Mouse (Mus musculus) limb, embryonic 14.5 days (tissue): ENCODE measurements around the gene Tmc7. TPM values are rescaled to one million over a fixed set of nuclear protein-coding genes. Genes with fewer than 3 reads are reported as not detected.

Experiments
- ATAC-seq: fragments of 200-750 bp; cut with Nextera tagmentation; 2 replicates; pipeline ENCODE4 v1.8.0; 2017; ENCODE audit warnings: low read depth, moderate number of reproducible peaks, moderate TSS enrichment; ENCODE audit not compliant: low FRiP score
- DNase-seq: peaks from one replicate; pipeline ENCODE4 v3.0.0-alpha.2; 2015; ENCODE audit warnings: low spot score
- H3K27ac ChIP-seq: fragments of 300-500 bp; sonication (generic); replicated peaks from 2 replicates; pipeline ENCODE4 v1.5.1; 2014; ENCODE audit warnings: low read depth, mild to moderate bottlenecking, low read length, moderate library complexity, mixed read lengths
- H3K27me3 ChIP-seq: fragments of 300-500 bp; sonication (generic); 2 replicates; pipeline ENCODE4 v1.6.1; 2014; ENCODE audit warnings: low read length, mixed read lengths; ENCODE audit not compliant: control insufficient read depth, insufficient read depth
- H3K36me3 ChIP-seq: fragments of 300-500 bp; sonication (generic); 2 replicates; pipeline ENCODE4 v1.6.1; 2014; ENCODE audit warnings: mild to moderate bottlenecking, low read length, moderate library complexity, mixed read lengths; ENCODE audit not compliant: control insufficient read depth, insufficient read depth
- H3K4me1 ChIP-seq: fragments of 300-500 bp; sonication (generic); 2 replicates; pipeline ENCODE4 v1.6.1; 2014; ENCODE audit warnings: antibody characterized with exemption, low read length, mixed read lengths; ENCODE audit not compliant: control insufficient read depth, insufficient read depth
- H3K4me2 ChIP-seq: fragments of 300-500 bp; sonication (generic); replicated peaks from 2 replicates; pipeline ENCODE4 v1.6.1; 2014; ENCODE audit warnings: low read depth, mild to moderate bottlenecking, low read length, moderate library complexity; ENCODE audit not compliant: severe bottlenecking
- H3K4me3 ChIP-seq: fragments of 300-500 bp; sonication (generic); replicated peaks from 2 replicates; pipeline ENCODE4 v1.5.1; 2014; ENCODE audit warnings: low read length
- H3K9ac ChIP-seq: fragments of 300-500 bp; sonication (generic); 2 replicates; pipeline ENCODE4 v1.6.1; 2014; ENCODE audit warnings: mild to moderate bottlenecking, low read depth, low read length, moderate library complexity; ENCODE audit not compliant: severe bottlenecking
- H3K9me3 ChIP-seq: fragments of 300-500 bp; sonication (generic); 2 replicates; pipeline ENCODE4 v1.6.1; 2016; ENCODE audit warnings: low read length; ENCODE audit not compliant: control insufficient read depth
- POLR2A ChIP-seq: fragments of 200-500 bp; IDR thresholded peaks from 2 replicates; pipeline ENCODE4 v1.8.0; 2012; ENCODE audit warnings: inconsistent platforms, mild to moderate bottlenecking, moderate library complexity, borderline replicate concordance; ENCODE audit not compliant: insufficient read depth, insufficient read length; ENCODE audit errors: extremely low read depth
- WGBS: fragments of 180-500 bp; shearing (Covaris S2); extraction: QIAGEN DNeasy Blood & Tissue Kit; methylation state at CpG from one replicate; pipeline ENCODE4 v1.1.7; 2014; 5-methylcytosine and 5-hydroxymethylcytosine counted together
- polyA plus RNA-seq, 2 experiments: library from polyadenylated mRNA; depleted of rRNA in 1 of 2; stranded (reverse) in 1 of 2; unstranded in 1 of 2; fragments of >200 nt; fragmentation: Nextera tagmentation in 1 of 2; extraction: Ambion mirVana in 1 of 2; gene quantifications; 2 replicates each; pipeline versions ENCODE4 v1.2.1 to v1.2.3; 2012 to 2014

Tmc7 gene
- polyA plus RNA-seq, 2 experiments, result 4.0 to 4.4 TPM

- Histone ChIP-seq H3K9ac (peak overlapping the region; percentile 98), H3K27ac (no peak overlapping the region), H3K4me2 (peak overlapping the region; percentile 85), H3K4me1 (peaks cover 35% of the 10 kb centered on the region), H3K27me3 (peaks cover 8% of the 10 kb centered on the region; the same call in 1 of the 2 replicates), H3K9me3 (no peaks in the 10 kb centered on the region), H3K36me3 (peaks cover 38% of the 10 kb centered on the region), H3K4me3 (peak overlapping the region; percentile 84)
- DNase-seq, result no peak
- no peak for TF ChIP-seq POLR2A
- 33% methylated on average over 54 of the region's 57 CpGs for WGBS
- no peak for ATAC-seq
Observed at GRCm38 (mm10) chr7:118489706-118490665, 94.5 kb downstream of the Tmc7 start.

DNA sequence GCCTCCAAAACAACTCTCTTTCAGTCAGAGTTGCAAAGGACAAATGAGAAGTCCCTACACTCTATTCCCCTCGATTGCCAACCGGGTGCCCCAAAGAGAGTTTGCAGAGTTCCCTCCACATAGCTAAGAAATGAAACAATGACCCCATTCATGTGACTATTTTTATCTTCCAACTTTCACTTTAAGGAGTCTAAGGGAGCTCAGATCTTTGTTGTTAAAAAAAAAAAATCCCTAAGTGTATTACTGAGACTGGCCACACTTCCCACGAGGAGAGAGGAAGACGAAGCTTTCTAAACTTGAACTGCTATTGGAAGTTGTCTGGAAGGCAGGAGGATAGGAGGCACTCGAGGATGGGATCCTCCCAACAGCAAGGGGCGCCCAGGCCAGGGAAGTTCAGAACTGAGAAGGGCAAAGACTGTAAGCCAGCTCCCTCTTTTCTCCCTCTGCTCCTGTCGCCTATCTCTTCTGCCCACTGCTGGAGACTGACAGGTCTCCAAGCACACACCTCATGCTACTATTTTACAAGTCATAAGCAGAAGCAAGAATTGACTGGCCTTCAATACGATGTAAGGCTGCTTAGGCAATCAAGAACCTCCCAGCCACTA, 96.4 kb downstream of the Tmc7 start:
- peaks cover 35% of the 10 kb centered on the region for H3K4me1 ChIP-seq
- H3K27ac ChIP-seq, result 0 out of 2 replicates have a peak overlapping the region, but pooled peaks have one; percentile 19
- H3K9ac ChIP-seq, result no peak overlapping the region
- peaks cover 43% of the 10 kb centered on the region for H3K36me3 ChIP-seq
- ATAC-seq (no peak), DNase-seq (no peak)
- peak overlapping the region; percentile 37 for H3K4me2 ChIP-seq
- TF ChIP-seq POLR2A, result no peak
- H3K27me3 ChIP-seq, result peaks cover 8% of the 10 kb centered on the region; the same call in 1 of the 2 replicates
- H3K4me3 ChIP-seq, result 0 out of 2 replicates have a peak overlapping the region, but pooled peaks have one; percentile 0
- H3K9me3 ChIP-seq, result no peaks in the 10 kb centered on the region
- 33% methylated on average over 8 of the region's 8 CpGs for WGBS

- Histone ChIP-seq H3K9ac (no peak overlapping the region), H3K4me1 (peaks cover 31% of the 10 kb centered on the region), H3K36me3 (peaks cover 43% of the 10 kb centered on the region), H3K27ac (no peak overlapping the region), H3K9me3 (no peaks in the 10 kb centered on the region), H3K4me2 (no peak overlapping the region), H3K4me3 (no peak overlapping the region), H3K27me3 (peaks cover 8% of the 10 kb centered on the region; the same call in 1 of the 2 replicates)
- no peak for ATAC-seq
- WGBS, result 60% methylated on average over 5 of the region's 5 CpGs
- DNase-seq, result no peak
- TF ChIP-seq POLR2A, result no peak
Observed at GRCm38 (mm10) chr7:118486917-118487316, 97.6 kb downstream of the Tmc7 start.

Other genes with a start within 250 kb of the Tmc7 start
- gene Syt17, start 136.5 kb downstream of the Tmc7 start, polyA plus RNA-seq (2012; rRNA removed), result 2.0 and 2.3 TPM in 2 replicates
- gene Syt17, start 136.5 kb downstream of the Tmc7 start, polyA plus RNA-seq (2014; fragmentation: Nextera tagmentation; extraction: Ambion mirVana), result 1.6 and 1.7 TPM in 2 replicates
- gene Itpripl2, start 92.8 kb downstream of the Tmc7 start, polyA plus RNA-seq (2012; rRNA removed), result 18.1 and 20.7 TPM in 2 replicates
- gene Itpripl2, start 92.8 kb downstream of the Tmc7 start, polyA plus RNA-seq (2014; fragmentation: Nextera tagmentation; extraction: Ambion mirVana), result 5.5 and 5.7 TPM in 2 replicates
- 53.0 and 60.3 TPM in 2 replicates for gene Coq7, start 51.4 kb downstream of the Tmc7 start, polyA plus RNA-seq (2012; rRNA removed)
- 90.5 and 97.4 TPM in 2 replicates for gene Coq7, start 51.4 kb downstream of the Tmc7 start, polyA plus RNA-seq (2014; fragmentation: Nextera tagmentation; extraction: Ambion mirVana)
- gene Tmc5, start 12.6 kb upstream of the Tmc7 start, polyA plus RNA-seq (2012; rRNA removed), result 0.29 and 0.32 TPM in 2 replicates
- 0.15 and 0.37 TPM in 2 replicates for gene Tmc5, start 12.6 kb upstream of the Tmc7 start, polyA plus RNA-seq (2014; fragmentation: Nextera tagmentation; extraction: Ambion mirVana)
- gene Gde1, start 121.0 kb upstream of the Tmc7 start, polyA plus RNA-seq (2012; rRNA removed), result 72.4 and 153 TPM in 2 replicates
- 81.3 and 89.9 TPM in 2 replicates for gene Gde1, start 121.0 kb upstream of the Tmc7 start, polyA plus RNA-seq (2014; fragmentation: Nextera tagmentation; extraction: Ambion mirVana)
- 39.0 and 42.6 TPM in 2 replicates for gene Ccp110, start 127.8 kb upstream of the Tmc7 start, polyA plus RNA-seq (2012; rRNA removed)
- 8.8 and 10.8 TPM in 2 replicates for gene Ccp110, start 127.8 kb upstream of the Tmc7 start, polyA plus RNA-seq (2014; fragmentation: Nextera tagmentation; extraction: Ambion mirVana)
- 48.8 and 59.8 TPM in 2 replicates for gene Vps35l, start 155.5 kb upstream of the Tmc7 start, polyA plus RNA-seq (2012; rRNA removed)
- 65.8 and 67.1 TPM in 2 replicates for gene Vps35l, start 155.5 kb upstream of the Tmc7 start, polyA plus RNA-seq (2014; fragmentation: Nextera tagmentation; extraction: Ambion mirVana)